Mouse (Mus musculus) kidney, adult 9 months (tissue): Measurements from ENCODE around the gene Atg13.

Experiments
- DNase-seq: peaks from one replicate; pipeline ENCODE4 v3.0.0; 2022

Atg13 gene

GRCm38 (mm10) chr2:91689452-91689851 is 20.9 kb downstream of the Atg13 start:
- no peak for DNase-seq

- DNase-seq: no peak
Measured at GRCm38 (mm10) chr2:91683919-91684318, 26.5 kb downstream of the Atg13 start.

GRCm38 (mm10) chr2:91682850-91683249 is 27.5 kb downstream of the Atg13 start:
- peak; percentile 61 for DNase-seq

- no peak for DNase-seq
Measured at GRCm38 (mm10) chr2:91676961-91677360, 33.4 kb downstream of the Atg13 start.

- no peak for DNase-seq
Measured at GRCm38 (mm10) chr2:91676420-91676819, 34.0 kb downstream of the Atg13 start.

- no peak for DNase-seq
Measured at GRCm38 (mm10) chr2:91674895-91675294, 35.5 kb downstream of the Atg13 start.

- no peak for DNase-seq
Measured at GRCm38 (mm10) chr2:91673587-91673986, 36.8 kb downstream of the Atg13 start.

GRCm38 (mm10) chr2:91670038-91670437 is 40.3 kb downstream of the Atg13 start:
- peak; percentile 89 for DNase-seq

- no peak for DNase-seq
Measured at GRCm38 (mm10) chr2:91669326-91669725, 41.0 kb downstream of the Atg13 start.

GRCm38 (mm10) chr2:91667747-91668146 is 42.6 kb downstream of the Atg13 start:
- DNase-seq: no peak

GRCm38 (mm10) chr2:91666386-91666910 is 43.9 kb downstream of the Atg13 start:
- DNase-seq: peak; percentile 61

- no peak for DNase-seq
Measured at GRCm38 (mm10) chr2:91664780-91665179, 45.6 kb downstream of the Atg13 start.

GRCm38 (mm10) chr2:91660981-91661380 is 49.4 kb downstream of the Atg13 start:
- peak; percentile 89 for DNase-seq

- no peak for DNase-seq
Measured at GRCm38 (mm10) chr2:91659657-91660056, 50.7 kb downstream of the Atg13 start.

GRCm38 (mm10) chr2:91656774-91657173 is 53.6 kb downstream of the Atg13 start:
- DNase-seq: peak; percentile 77

GRCm38 (mm10) chr2:91655827-91656226 is 54.5 kb downstream of the Atg13 start:
- DNase-seq: no peak

- no peak for DNase-seq
Measured at GRCm38 (mm10) chr2:91655388-91655787, 55.0 kb downstream of the Atg13 start.

- no peak for DNase-seq
Measured at GRCm38 (mm10) chr2:91652863-91653262, 57.5 kb downstream of the Atg13 start.

- DNase-seq: peak; percentile 58
Measured at GRCm38 (mm10) chr2:91651458-91652258, 58.7 kb downstream of the Atg13 start.

GRCm38 (mm10) chr2:91650360-91650995 is 59.9 kb downstream of the Atg13 start:
- peak; percentile 52 for DNase-seq

- DNase-seq: peak; percentile 98
Measured at GRCm38 (mm10) chr2:91649553-91650359, 60.6 kb downstream of the Atg13 start, which contains the start of the genes Zfp408 and Arhgap1. TSS of gene Zfp408 (minus strand) at chr2:91649791. TSS of gene Arhgap1 (plus strand) at chr2:91649860.

- no peak for DNase-seq
Measured at GRCm38 (mm10) chr2:91649152-91649551, 61.2 kb downstream of the Atg13 start.

- DNase-seq: peak; percentile 69
Measured at GRCm38 (mm10) chr2:91646733-91647132, 63.6 kb downstream of the Atg13 start.
